Mouse (Mus musculus) CH12.LX (cell line): ENCODE measurements at regions not wholly inside any gene's neighbourhood (a gene's known extent, or its start where the extent isn't known, plus 50 kb on each side); places are given as distances from the start of the nearest gene placed in this dataset.
"Not testable (repeated sequence)": the region's sequence is repeated elsewhere in the genome, so short reads cannot be mapped to it uniquely, and the experiment has no call there.

Experiments used
- DNase-seq: peaks from one replicate; pipeline ENCODE4 v3.0.0-alpha.2; 2013; ENCODE audit errors: extremely low read depth
- H3K27ac ChIP-seq: 2 replicates; pipeline ENCODE4 v1.5.1; 2012; ENCODE audit warnings: low read depth, mild to moderate bottlenecking, control low read depth, moderate library complexity; ENCODE audit not compliant: insufficient read depth
- H3K27me3 ChIP-seq: replicated peaks from 2 replicates; pipeline ENCODE3; 2012; ENCODE audit warnings: inconsistent platforms
- H3K36me3 ChIP-seq, 2 experiments: replicated peaks in 1 of 2; 2 replicates each; pipeline versions ENCODE3 to v1.6.1; 2012; ENCODE audit warnings: inconsistent platforms in 1 of 2, low read length in 1 of 2, mild to moderate bottlenecking in 1 of 2, mixed read lengths in 1 of 2, moderate library complexity in 1 of 2; ENCODE audit not compliant: control insufficient read depth in 1 of 2, insufficient read depth in 1 of 2
- H3K4me1 ChIP-seq, 2 experiments: 2 replicates each; pipeline ENCODE4 v1.6.1; 2012; ENCODE audit warnings: inconsistent platforms in 1 of 2, moderate library complexity in 1 of 2; ENCODE audit not compliant: insufficient read depth in 2 of 2, control insufficient read depth in 1 of 2
- H3K4me2 ChIP-seq: 2 replicates; pipeline ENCODE4 v1.6.1; 2012; ENCODE audit warnings: low read depth, mild to moderate bottlenecking, control low read depth; ENCODE audit not compliant: poor library complexity, insufficient read depth, severe bottlenecking
- H3K4me3 ChIP-seq, 3 experiments: fragments of 150-350 bp in 1 of 3; sonication (generic) in 1 of 3; replicated peaks in 1 of 3; 2 replicates each; pipeline versions ENCODE3 to v1.5.1; 2011 to 2012; ENCODE audit warnings: low read depth in 2 of 3, low read length in 2 of 3, mild to moderate bottlenecking in 2 of 3, moderate library complexity in 2 of 3, control low read depth in 1 of 3, improper control_type of control experiment in 1 of 3, inconsistent platforms in 1 of 3, mixed read lengths in 1 of 3; ENCODE audit not compliant: poor library complexity in 1 of 3
- H3K79me2 ChIP-seq: replicated peaks from 2 replicates; pipeline ENCODE4 v1.6.1; 2012; ENCODE audit warnings: mild to moderate bottlenecking, moderate library complexity; ENCODE audit not compliant: control insufficient read depth, poor library complexity, insufficient read depth, severe bottlenecking; ENCODE audit errors: extremely low read depth
- H3K9ac ChIP-seq: 2 replicates; pipeline ENCODE4 v1.6.1; 2012; ENCODE audit warnings: low read depth, mild to moderate bottlenecking, control low read depth, moderate library complexity; ENCODE audit not compliant: insufficient read depth
- H3K9me3 ChIP-seq: replicated peaks from 2 replicates; pipeline ENCODE3; 2012; ENCODE audit warnings: low read length, inconsistent platforms, mixed read lengths
- BHLHE40 ChIP-seq: IDR thresholded peaks from 2 replicates; pipeline ENCODE4 v1.6.1; 2011; ENCODE audit warnings: mild to moderate bottlenecking, low read depth, low read length, improper control_type of control experiment
- ELF1 ChIP-seq: IDR thresholded peaks from 2 replicates; pipeline ENCODE4 v1.6.1; 2014; ENCODE audit warnings: low read depth, mild to moderate bottlenecking, inconsistent platforms, low read length, improper control_type of control experiment
- NRF1 ChIP-seq: IDR thresholded peaks from 2 replicates; pipeline ENCODE4 v1.6.1; 2014; ENCODE audit warnings: low read depth, mild to moderate bottlenecking, inconsistent platforms, low read length, improper control_type of control experiment, moderate library complexity
- PAX5 ChIP-seq: IDR thresholded peaks from 2 replicates; pipeline ENCODE4 v1.6.1; 2012; ENCODE audit warnings: low read length, inconsistent platforms, mixed read lengths
- SIN3A ChIP-seq: IDR thresholded peaks from 2 replicates; pipeline ENCODE4 v1.6.1; 2012; ENCODE audit warnings: low read length, improper control_type of control experiment, inconsistent platforms
- UBTF ChIP-seq: IDR thresholded peaks from 2 replicates; pipeline ENCODE4 v1.6.1; 2012; ENCODE audit warnings: low read depth, mild to moderate bottlenecking, inconsistent platforms, low read length, improper control_type of control experiment, moderate library complexity
- USF1 ChIP-seq: IDR thresholded peaks from 2 replicates; pipeline ENCODE4 v1.6.1; 2014; ENCODE audit warnings: low read depth, mild to moderate bottlenecking, inconsistent platforms, low read length, improper control_type of control experiment
- ZC3H11A ChIP-seq: IDR thresholded peaks from 2 replicates; pipeline ENCODE4 v1.6.1; 2012; ENCODE audit warnings: low read depth, mild to moderate bottlenecking, inconsistent platforms, low read length, improper control_type of control experiment
- ZKSCAN1 ChIP-seq: IDR thresholded peaks from 2 replicates; pipeline ENCODE4 v1.6.1; 2012; ENCODE audit warnings: low read depth, inconsistent platforms, low read length, improper control_type of control experiment, borderline replicate concordance
- dilution Hi-C: fragments of 300-500 bp; cut with MboI; formaldehyde crosslinking; loops from 2 replicates; pipeline ENCODE4 v1.14.3; 2020; ENCODE audit warnings: low sequenced_read_pairs; ENCODE audit not compliant: extremely low pct_unique_long_range_greater_than_20kb, extremely low pct_ligation_motif_present
- in situ Hi-C: fragments of 300-500 bp; cut with MboI; formaldehyde crosslinking; loops from 3 replicates; pipeline ENCODE4 v1.14.3; 2019; ENCODE audit warnings: low sequenced_read_pairs, low pct_ligation_motif_present, low pct_unique_long_range_greater_than_20kb, mixed read lengths

- no peak for DNase-seq
- Histone ChIP-seq H3K4me2 (no peak overlapping the region), H3K27ac (no peak overlapping the region), H3K36me3 (no peaks in the 10 kb centered on the region), H3K27me3 (peaks cover 66% of the 10 kb centered on the region), H3K79me2 (no peaks in the 10 kb centered on the region), H3K4me1 (no peaks in the 10 kb centered on the region; a peak in 1 of 4 replicates), H3K9ac (no peak overlapping the region), H3K4me3 (no peak overlapping the region), H3K9me3 (peaks cover 5% of the 10 kb centered on the region)
- dilution Hi-C loops: no loop called here
- in situ Hi-C loops: no loop called here
- TF ChIP-seq SIN3A (no peak), ELF1 (no peak), USF1 (no peak)
- TF ChIP-seq, all 38 proteins: peak for 0
Measured at GRCm38 (mm10) chr8:12451857-12452256, 56.8 kb downstream of the Sox1 start.

DNA sequence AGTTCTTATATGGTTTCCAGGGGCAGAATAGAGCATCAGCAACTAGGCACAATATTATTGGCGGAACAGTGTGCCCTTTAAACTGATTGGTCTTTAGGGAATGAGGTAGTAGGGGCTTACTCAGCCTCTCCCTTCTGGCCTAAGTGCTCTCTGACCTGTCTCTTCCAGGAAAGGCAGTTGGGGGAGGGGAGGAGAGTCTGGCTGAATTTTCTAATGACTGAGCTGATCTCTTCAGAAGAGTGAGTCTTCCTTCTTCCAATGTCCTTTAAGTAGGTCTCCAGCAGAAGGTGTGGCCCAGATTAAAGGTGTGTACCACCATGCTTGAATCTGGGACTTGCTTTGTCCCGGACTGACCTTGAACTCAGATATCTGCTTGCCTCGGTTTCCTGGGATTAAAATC lies 60.3 kb downstream of the Sox1 start:
- H3K27ac ChIP-seq, in situ Hi-C loops, H3K4me1 ChIP-seq, H3K36me3 ChIP-seq, H3K4me2 ChIP-seq, H3K9ac ChIP-seq, H3K79me2 ChIP-seq, DNase-seq, H3K9me3 ChIP-seq, H3K4me3 ChIP-seq, dilution Hi-C loops: not testable (repeated sequence)
- peaks cover 77% of the 10 kb centered on the region for H3K27me3 ChIP-seq

DNA sequence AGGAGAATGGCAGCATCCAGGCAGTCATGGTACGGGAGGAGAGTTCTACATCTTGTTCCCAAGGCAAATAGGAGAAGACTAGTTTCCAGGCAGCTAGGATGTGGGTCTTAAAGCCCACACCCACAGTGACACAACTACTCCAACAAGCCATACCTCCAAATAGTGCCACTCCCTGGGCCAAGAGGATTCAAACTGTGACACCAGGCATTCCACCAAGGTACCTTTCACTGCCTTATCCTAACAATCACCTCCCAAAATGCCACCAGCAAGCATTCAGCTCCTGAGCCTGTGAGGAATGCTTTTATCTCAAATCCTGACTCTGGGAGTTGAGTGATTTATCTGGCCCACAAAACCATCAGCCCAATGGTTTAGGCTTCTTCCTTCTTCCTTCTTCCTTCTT lies 61.2 kb downstream of the Sox1 start:
- DNase-seq: no peak
- in situ Hi-C loops (no loop called here), dilution Hi-C loops (no loop called here)
- H3K36me3 ChIP-seq: no peaks in the 10 kb centered on the region
- TF ChIP-seq BHLHE40: no peak
- no peak for TF ChIP-seq ZKSCAN1
- TF ChIP-seq NRF1: no peak
- TF ChIP-seq ZC3H11A: no peak
- TF ChIP-seq UBTF: no peak
- TF ChIP-seq PAX5: no peak
- no peak overlapping the region for H3K4me2 ChIP-seq
- H3K9me3 ChIP-seq: no peaks in the 10 kb centered on the region
- no peak overlapping the region for H3K4me3 ChIP-seq
- H3K4me1 ChIP-seq: no peaks in the 10 kb centered on the region; a peak in 1 of 4 replicates
- H3K9ac ChIP-seq: no peak overlapping the region
- no peaks in the 10 kb centered on the region for H3K79me2 ChIP-seq
- H3K27me3 ChIP-seq: peaks cover 77% of the 10 kb centered on the region
- no peak overlapping the region for H3K27ac ChIP-seq
